27 mouse cellular contexts compared by ENCODE assay signal in the genomic region with DNA sequence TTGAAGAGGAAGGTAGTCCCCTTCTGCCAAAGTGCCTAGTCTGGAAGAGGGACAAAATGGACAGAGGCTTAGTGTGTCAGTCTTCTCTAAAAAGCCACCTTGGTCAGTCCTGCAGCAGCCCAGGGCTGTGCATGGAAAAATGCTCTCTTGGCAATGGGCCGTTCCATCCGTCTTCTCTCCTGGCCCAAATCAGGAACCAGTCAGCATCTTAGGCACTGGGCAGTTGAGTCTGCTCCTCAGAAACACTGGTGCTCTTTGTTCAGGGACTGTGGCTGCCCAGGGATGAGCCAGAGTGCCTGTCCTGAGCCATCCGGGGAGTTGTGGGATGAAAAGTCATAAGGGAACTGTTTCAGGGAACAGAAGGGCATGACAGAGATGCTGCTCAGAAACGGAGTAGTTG. TPM values are rescaled to one million over a fixed set of nuclear protein-coding genes. Genes with fewer than 3 reads are reported as not detected.
DNase-seq lines count a peak whose midpoint lies in the region; ATAC-seq and TF ChIP-seq lines count a peak whose summit lies in the region.
"Had no signal": no experiment of that assay in that cellular context is flagged by ENCODE, and none has a peak within 500 bp of the region (broad histone marks: within the 10 kb centered on the region; RNA-seq: fewer than 3 reads in every experiment).

No protein-coding gene starts in this region.

- H3K27ac ChIP-seq in heart, embryonic 15.5 days: 0 out of 2 replicates have a peak overlapping the region, but pooled peaks have one; percentile 16
- H3K27ac ChIP-seq in lung, embryonic 16.5 days (ENCODE audit: low read length): peak overlapping the region; percentile 62
- peak overlapping the region; percentile 89 for H3K27ac ChIP-seq in limb, embryonic 13.5 days
- H3K27ac ChIP-seq: forebrain, embryonic 13.5 days; heart, adult 2 months; hindbrain, embryonic 14.5 days; liver, embryonic 14.5 days; stomach, embryonic 15.5 days had no signal

- H3K36me3 ChIP-seq in heart, embryonic 15.5 days: no peaks in the 10 kb centered on the region
- no peaks in the 10 kb centered on the region for H3K36me3 ChIP-seq in lung, embryonic 16.5 days (ENCODE audit: control insufficient read depth, insufficient read depth, low read length)
- no peaks in the 10 kb centered on the region for H3K36me3 ChIP-seq in limb, embryonic 13.5 days
- H3K36me3 ChIP-seq: embryonic facial prominence, embryonic 15.5 days; G1E; heart, embryonic 12.5 days; kidney, embryonic 15.5 days; stomach, embryonic 15.5 days had no signal

- no peaks in the 10 kb centered on the region for H3K9me3 ChIP-seq in heart, embryonic 15.5 days (replicated peaks)
- H3K9me3 ChIP-seq in lung, embryonic 16.5 days (ENCODE audit: control insufficient read depth, low read length): no peaks in the 10 kb centered on the region
- H3K9me3 ChIP-seq in limb, embryonic 13.5 days: no peaks in the 10 kb centered on the region
- H3K9me3 ChIP-seq: embryonic facial prominence, embryonic 15.5 days; forebrain, embryonic 13.5 days; G1E; heart, embryonic 12.5 days; kidney, embryonic 15.5 days; stomach, embryonic 15.5 days had no signal

- no peaks in the 10 kb centered on the region for H3K27me3 ChIP-seq in heart, embryonic 15.5 days
- H3K27me3 ChIP-seq in lung, embryonic 16.5 days (ENCODE audit: control insufficient read depth, insufficient read depth, low read depth, low read length): no peaks in the 10 kb centered on the region
- no peaks in the 10 kb centered on the region for H3K27me3 ChIP-seq in limb, embryonic 13.5 days
- H3K27me3 ChIP-seq: embryonic facial prominence, embryonic 15.5 days; forebrain, embryonic 13.5 days; heart, embryonic 12.5 days; kidney, embryonic 15.5 days; Patski; stomach, embryonic 15.5 days had no signal

- peak overlapping the region; percentile 6; the same call in 1 of the 2 replicates for H3K4me2 ChIP-seq in heart, embryonic 15.5 days
- H3K4me2 ChIP-seq in lung, embryonic 16.5 days (ENCODE audit: low read depth, low read length): peak overlapping the region; percentile 60
- peak overlapping the region; percentile 57 for H3K4me2 ChIP-seq in limb, embryonic 13.5 days (replicated peaks)
- H3K4me2 ChIP-seq: forebrain, embryonic 13.5 days; hindbrain, embryonic 14.5 days; stomach, embryonic 15.5 days had no signal

- no peak for DNase-seq in heart, adult 18-20 months
- DNase-seq in lung, adult 2 months: no peak
- no peak for DNase-seq in adrenal gland, postnatal 25 days
- DNase-seq: adrenal gland, postnatal 10 days; cerebellum, adult 11 months; cerebellum, adult 9-11 months; gastrocnemius, postnatal 14 days; heart, adult 2 months; kidney, adult 11 months; kidney, postnatal 25 days; liver; lung, postnatal 14 days; midbrain, embryonic 14.5 days; right cerebral cortex, postnatal 14 days had no signal

- ATAC-seq in heart, embryonic 15.5 days (replicated peaks; ENCODE audit: insufficient number of reproducible peaks, insufficient read depth, low FRiP score, low read depth): no peak
- no peak for ATAC-seq in lung, embryonic 16.5 days (ENCODE audit: low read depth)
- ATAC-seq in limb, embryonic 13.5 days (ENCODE audit: low FRiP score, low read depth): no peak
- ATAC-seq: forebrain, embryonic 13.5 days; Patski had no signal

- 73% methylated on average over 4 of the region's 4 CpGs for WGBS in heart, embryonic 15.5 days
- 52% methylated on average over 4 of the region's 4 CpGs for WGBS in lung, embryonic 16.5 days
- 78% methylated on average over 4 of the region's 4 CpGs for WGBS in lung, adult 2 months
- WGBS in limb, embryonic 13.5 days: 90% methylated on average over 4 of the region's 4 CpGs

- H3K4me1 ChIP-seq in heart, embryonic 15.5 days (replicated peaks): peaks cover 23% of the 10 kb centered on the region
- H3K4me1 ChIP-seq in lung, embryonic 16.5 days (replicated peaks; ENCODE audit: control insufficient read depth, insufficient read depth, low read length): peaks cover 51% of the 10 kb centered on the region
- H3K4me1 ChIP-seq in lung, adult 2 months (ENCODE audit: control insufficient read depth, insufficient read depth, low read length): no peaks in the 10 kb centered on the region
- H3K4me1 ChIP-seq in limb, embryonic 13.5 days: peaks cover 47% of the 10 kb centered on the region

- TF ChIP-seq POLR2A in lung, adult 2 months (IDR thresholded peaks at IDR 0.05; ENCODE audit: borderline replicate concordance, extremely low read depth, low read depth, low read length): no peak

- no peak overlapping the region for H3K4me3 ChIP-seq in heart, embryonic 15.5 days
- peak overlapping the region; percentile 45 for H3K4me3 ChIP-seq in lung, embryonic 16.5 days (ENCODE audit: low read length)
- no peak overlapping the region for H3K4me3 ChIP-seq in lung, adult 2 months (replicated peaks; ENCODE audit: extremely low read depth, low read depth, low read length)
- H3K4me3 ChIP-seq in limb, embryonic 13.5 days: peak overlapping the region; percentile 36
- H3K4me3 ChIP-seq: embryonic facial prominence, embryonic 15.5 days; forebrain, embryonic 13.5 days; heart, adult 2 months; heart, embryonic 12.5 days; kidney, embryonic 15.5 days; stomach, embryonic 15.5 days had no signal

- no peak overlapping the region for H3K9ac ChIP-seq in heart, embryonic 15.5 days
- H3K9ac ChIP-seq in lung, embryonic 16.5 days (ENCODE audit: low read length): peak overlapping the region; percentile 62
- peak overlapping the region; percentile 36; the same call in 1 of the 2 replicates for H3K9ac ChIP-seq in limb, embryonic 13.5 days
- H3K9ac ChIP-seq: embryonic facial prominence, embryonic 15.5 days; forebrain, embryonic 13.5 days; heart, embryonic 12.5 days; hindbrain, embryonic 14.5 days; kidney, embryonic 15.5 days; liver, embryonic 14.5 days; stomach, embryonic 15.5 days had no signal

- TF ChIP-seq CTCF in lung, adult 2 months (IDR thresholded peaks at IDR 0.05; ENCODE audit: insufficient read depth, low read length): no peak

RNA-seq across cellular contexts. Expression of gene Fmod, which starts 1.3 kb away (rescaled TPM):
- 23.3 and 32.3 TPM in 2 replicates for polyA plus RNA-seq in heart, embryonic 15.5 days (2015; fragmentation: Nextera tagmentation; extraction: Ambion mirVana)
- 1 to 10 TPM; 6.2 to 9.3 TPM for total RNA-seq in heart, adult 18-20 months (2021)
- 159 and 191 TPM in 2 replicates for polyA plus RNA-seq in lung, embryonic 16.5 days (2015; fragmentation: Nextera tagmentation; extraction: Ambion mirVana)
- 7.9 and 14.2 TPM in 2 replicates for polyA plus RNA-seq in lung, adult 2 months (2012; rRNA removed)
- polyA plus RNA-seq in limb, embryonic 13.5 days (2015; fragmentation: Nextera tagmentation; extraction: Ambion mirVana): 42.1 and 48.5 TPM in 2 replicates
- total RNA-seq in adrenal gland, postnatal 25 days (2021): 4.7 and 5.0 TPM in 2 replicates
- total RNA-seq: monocyte, adult 5-6 weeks had no signal
- polyA plus RNA-seq: G1E had no signal

RNA-seq across cellular contexts. Expression of gene Btg2, which starts 40.6 kb away (rescaled TPM):
- 36.9 and 45.4 TPM in 2 replicates for polyA plus RNA-seq in heart, embryonic 15.5 days (2015; fragmentation: Nextera tagmentation; extraction: Ambion mirVana)
- 10 to 100 TPM; 31.1 to 32.0 TPM for total RNA-seq in heart, adult 18-20 months (2021)
- 130 and 135 TPM in 2 replicates for polyA plus RNA-seq in lung, embryonic 16.5 days (2015; fragmentation: Nextera tagmentation; extraction: Ambion mirVana)
- 75.9 and 109 TPM in 2 replicates for polyA plus RNA-seq in lung, adult 2 months (2012; rRNA removed)
- polyA plus RNA-seq in limb, embryonic 13.5 days (2015; fragmentation: Nextera tagmentation; extraction: Ambion mirVana): 27.1 and 28.2 TPM in 2 replicates
- total RNA-seq in adrenal gland, postnatal 25 days (2021): 17.8 and 18.1 TPM in 2 replicates

Comparison
In these comparisons a context has a peak if more than half of its experiments do, and no peak if none do; other contexts are left out.
1. H3K4me3 ChIP-seq: peak in lung, embryonic 16.5 days (single experiment) and limb, embryonic 13.5 days (single experiment); none in heart, embryonic 15.5 days (single experiment) and lung, adult 2 months (single experiment).
2. H3K27ac ChIP-seq: peak in every context shown above with its lines; median percentile 89 in limb, embryonic 13.5 days; 62 in lung, embryonic 16.5 days; 16 in heart, embryonic 15.5 days.
3. H3K4me2 ChIP-seq: peak in every context shown above with its lines; median percentile 60 in lung, embryonic 16.5 days; 57 in limb, embryonic 13.5 days; 6 in heart, embryonic 15.5 days.